Mouse (Mus musculus) cerebellum, postnatal 10 days (tissue): ENCODE measurements around the gene Tnk2.
A peak's percentile ranks its signal among the peaks of the same experiment; 100 is the strongest.

Experiments used
- DNase-seq, 2 experiments: peaks; one replicate each; pipeline ENCODE4 v3.0.0; 2021; ENCODE audit warnings: mixed read lengths in 2 of 2

Gene Tnk2

GRCm38 (mm10) chr16:32715364-32715763 is 71.7 kb downstream of the Tnk2 start:
- peak in 1 of 2 experiments; percentile 59 for DNase-seq

- no peak for DNase-seq
Observed at GRCm38 (mm10) chr16:32723163-32723562, 79.5 kb downstream of the Tnk2 start.

- DNase-seq: no peak
Observed at GRCm38 (mm10) chr16:32723767-32724166, 80.1 kb downstream of the Tnk2 start.

GRCm38 (mm10) chr16:32724259-32724658 is 80.6 kb downstream of the Tnk2 start:
- DNase-seq: no peak

- DNase-seq: peak; percentile 91
Observed at GRCm38 (mm10) chr16:32726501-32726900, 82.8 kb downstream of the Tnk2 start.

- DNase-seq: no peak
Observed at GRCm38 (mm10) chr16:32728240-32728639, 84.6 kb downstream of the Tnk2 start.

GRCm38 (mm10) chr16:32728730-32729129 is 85.1 kb downstream of the Tnk2 start:
- no peak for DNase-seq
